Mouse (Mus musculus) ES-E14 (cell line): ENCODE results near the gene Gtsf2.

Experiments
- CHD2 ChIP-seq: IDR thresholded peaks from 2 replicates; pipeline ENCODE4 v1.6.1; 2014; ENCODE audit warnings: mild to moderate bottlenecking, low read depth, low read length, inconsistent platforms
- HCFC1 ChIP-seq: IDR thresholded peaks from 2 replicates; pipeline ENCODE4 v1.6.1; 2012; ENCODE audit warnings: low read length, inconsistent platforms, borderline replicate concordance; ENCODE audit not compliant: insufficient read depth
- MAFK ChIP-seq: IDR thresholded peaks from 2 replicates; pipeline ENCODE4 v1.6.1; 2014; ENCODE audit warnings: mild to moderate bottlenecking, low read depth, low read length, inconsistent platforms; ENCODE audit not compliant: insufficient read depth
- ZC3H11A ChIP-seq: IDR thresholded peaks from 2 replicates; pipeline ENCODE4 v1.6.1; 2012; ENCODE audit warnings: low read depth, mild to moderate bottlenecking, inconsistent platforms, low read length, borderline replicate concordance
- ZNF384 ChIP-seq: IDR thresholded peaks from 2 replicates; pipeline ENCODE4 v1.6.1; 2012; ENCODE audit warnings: low read depth, low read length, inconsistent platforms

- no peak for TF ChIP-seq HCFC1
- TF ChIP-seq MAFK, result peak; percentile 67
- no peak for TF ChIP-seq ZC3H11A
- TF ChIP-seq ZNF384, result no peak
- TF ChIP-seq CHD2, result no peak
Observed at GRCm38 (mm10) chr15:103473769-103474168, 25.5 kb upstream of the Gtsf2 start.
